8 mouse cellular contexts compared by ENCODE assay signal in the genomic region with DNA sequence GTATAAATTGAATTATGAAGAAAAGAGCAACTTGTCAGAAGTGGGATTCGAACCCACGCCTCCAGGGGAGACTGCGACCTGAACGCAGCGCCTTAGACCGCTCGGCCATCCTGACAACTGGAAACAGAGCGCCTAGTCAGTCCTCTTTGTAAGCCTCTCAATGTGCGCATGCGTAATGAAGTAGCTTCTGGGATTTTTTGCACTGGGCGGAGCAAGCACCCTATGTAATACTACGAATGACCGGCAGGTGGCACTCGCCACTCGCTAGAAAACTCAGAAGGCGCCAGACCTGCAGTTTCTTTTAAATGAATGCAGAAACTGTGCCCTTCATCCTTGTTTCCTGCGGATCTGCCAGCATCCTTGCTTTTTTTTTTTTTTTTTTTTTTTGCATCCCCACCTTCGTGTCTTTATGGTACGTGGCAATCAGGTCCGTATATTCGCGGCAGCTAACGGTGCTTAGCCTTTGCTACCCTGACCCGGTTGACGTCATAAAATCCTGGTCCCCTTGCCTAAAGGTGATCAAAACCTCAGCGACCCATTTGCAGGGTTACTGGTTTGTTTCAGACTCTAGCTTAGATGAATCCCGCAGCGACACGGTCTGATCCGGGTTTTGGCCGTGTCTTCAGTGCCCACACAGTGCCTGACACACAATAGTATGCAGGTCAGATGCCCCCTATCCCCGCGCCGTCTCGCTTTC. TPM values are rescaled to one million over a fixed set of nuclear protein-coding genes. Genes with fewer than 3 reads are reported as not detected.
DNase-seq lines count a peak whose midpoint lies in the region; ATAC-seq and TF ChIP-seq lines count a peak whose summit lies in the region.

No protein-coding gene starts in this region.

- H3K9ac ChIP-seq in CH12.LX (ENCODE audit: insufficient read depth, low read depth) = peak overlapping the region; percentile 86
- H3K9ac ChIP-seq in forebrain, embryonic 11.5 days (ENCODE audit: low read length) = peak overlapping the region; percentile 52
- peak overlapping the region; percentile 35; the same call in 1 of the 2 replicates for H3K9ac ChIP-seq in heart, postnatal 0 days (replicated peaks; ENCODE audit: low read depth, low read length)
- H3K9ac ChIP-seq in liver, embryonic 16.5 days (ENCODE audit: low read depth, low read length) = peak overlapping the region; percentile 71
- peak overlapping the region; percentile 74 for H3K9ac ChIP-seq in neural tube, embryonic 13.5 days

- peak; percentile 98 for TF ChIP-seq RAD21 in CH12.LX (IDR thresholded peaks at IDR 0.05; ENCODE audit: low read depth, low read length)

- WGBS in forebrain, embryonic 11.5 days = under 1% methylated on average over 35 of the region's 35 CpGs
- under 1% methylated on average over 35 of the region's 35 CpGs for WGBS in heart, postnatal 0 days
- WGBS in liver, embryonic 16.5 days (ENCODE audit: insufficient replicate concordance) = under 1% methylated on average over 35 of the region's 35 CpGs
- WGBS in neural tube, embryonic 13.5 days = under 1% methylated on average over 35 of the region's 35 CpGs

- no peaks in the 10 kb centered on the region for H3K27me3 ChIP-seq in CH12.LX (replicated peaks)
- H3K27me3 ChIP-seq in forebrain, embryonic 11.5 days (ENCODE audit: control insufficient read depth, insufficient read depth, low read length) = no peaks in the 10 kb centered on the region
- H3K27me3 ChIP-seq in heart, postnatal 0 days (ENCODE audit: control insufficient read depth, insufficient read depth, low read length) = no peaks in the 10 kb centered on the region
- no peaks in the 10 kb centered on the region for H3K27me3 ChIP-seq in liver, embryonic 16.5 days (ENCODE audit: control insufficient read depth, insufficient read depth, low read depth, low read length)
- H3K27me3 ChIP-seq in neural tube, embryonic 13.5 days = peaks cover 6% of the 10 kb centered on the region; the same call in 1 of the 2 replicates
- H3K27me3 ChIP-seq in testis, adult 2 months (ENCODE audit: control insufficient read depth, insufficient read depth, low read length) = no peaks in the 10 kb centered on the region

- no peaks in the 10 kb centered on the region for H3K9me3 ChIP-seq in CH12.LX (replicated peaks; ENCODE audit: low read length)
- H3K9me3 ChIP-seq in forebrain, embryonic 11.5 days (ENCODE audit: control insufficient read depth, low read length) = no peaks in the 10 kb centered on the region
- H3K9me3 ChIP-seq in heart, postnatal 0 days (replicated peaks; ENCODE audit: control insufficient read depth, low read length) = no peaks in the 10 kb centered on the region
- H3K9me3 ChIP-seq in liver, embryonic 16.5 days (replicated peaks; ENCODE audit: control insufficient read depth, low read length) = no peaks in the 10 kb centered on the region
- H3K9me3 ChIP-seq in neural tube, embryonic 13.5 days = no peaks in the 10 kb centered on the region

- no peaks in the 10 kb centered on the region for H3K79me2 ChIP-seq in CH12.LX (replicated peaks; ENCODE audit: control insufficient read depth, extremely low read depth, insufficient read depth, poor library complexity, severe bottlenecking)

- dilution Hi-C loops in CH12.LX (cut with MboI; ENCODE audit: extremely low pct_ligation_motif_present, extremely low pct_unique_long_range_greater_than_20kb, low sequenced_read_pairs) = no loop called here

- peaks cover 21 to 34% of the 10 kb centered on the region in 2 experiments for H3K4me1 ChIP-seq in CH12.LX (ENCODE audit: control insufficient read depth in 1 of 2, insufficient read depth in 2 of 2)
- no peaks in the 10 kb centered on the region for H3K4me1 ChIP-seq in forebrain, embryonic 11.5 days (replicated peaks; ENCODE audit: control insufficient read depth, insufficient read depth, low read length)
- H3K4me1 ChIP-seq in heart, postnatal 0 days (ENCODE audit: control insufficient read depth, insufficient read depth) = peaks cover 7% of the 10 kb centered on the region; the same call in 1 of the 2 replicates
- peaks cover 14% of the 10 kb centered on the region for H3K4me1 ChIP-seq in liver, embryonic 16.5 days (ENCODE audit: control insufficient read depth, low read depth, low read length)
- H3K4me1 ChIP-seq in neural tube, embryonic 13.5 days (replicated peaks) = no peaks in the 10 kb centered on the region
- peaks cover 12% of the 10 kb centered on the region for H3K4me1 ChIP-seq in testis, adult 2 months (ENCODE audit: control insufficient read depth, insufficient read depth, low read length)

- peak overlapping the region; percentile 94 for H3K27ac ChIP-seq in CH12.LX (ENCODE audit: insufficient read depth, low read depth)
- H3K27ac ChIP-seq in forebrain, embryonic 11.5 days (ENCODE audit: low read depth, low read length) = no peak overlapping the region
- no peak overlapping the region for H3K27ac ChIP-seq in heart, postnatal 0 days (ENCODE audit: low read depth)
- H3K27ac ChIP-seq in liver, embryonic 16.5 days (ENCODE audit: low read length) = peak overlapping the region; percentile 16; the same call in 1 of the 2 replicates
- peak overlapping the region; percentile 80 for H3K27ac ChIP-seq in neural tube, embryonic 13.5 days (replicated peaks)
- H3K27ac ChIP-seq in testis, adult 2 months (ENCODE audit: control insufficient read depth, insufficient read depth, low read depth, low read length) = no peak overlapping the region

- peak; percentile 90 for ATAC-seq in forebrain, embryonic 11.5 days (replicated peaks; ENCODE audit: low FRiP score)
- peak; percentile 88 for ATAC-seq in heart, postnatal 0 days (ENCODE audit: insufficient read depth, low read depth)
- ATAC-seq in liver, embryonic 16.5 days (ENCODE audit: low read depth) = peak; percentile 89
- ATAC-seq in neural tube, embryonic 13.5 days (ENCODE audit: low read depth) = peak; percentile 92

- peak overlapping the region; percentile 61 to 71 (median 67) for H3K4me3 ChIP-seq in CH12.LX (replicated peaks in 1 of 3; ENCODE audit: low read depth in 2 of 3, low read length in 2 of 3, poor library complexity in 1 of 3)
- H3K4me3 ChIP-seq in forebrain, embryonic 11.5 days (ENCODE audit: low read depth, low read length) = peak overlapping the region; percentile 47
- peak overlapping the region; percentile 49 for H3K4me3 ChIP-seq in heart, postnatal 0 days (ENCODE audit: low read depth, low read length)
- peak overlapping the region; percentile 67 for H3K4me3 ChIP-seq in liver, embryonic 16.5 days (ENCODE audit: low read depth, low read length)
- H3K4me3 ChIP-seq in neural tube, embryonic 13.5 days = peak overlapping the region; percentile 51
- H3K4me3 ChIP-seq in testis, adult 2 months (ENCODE audit: control insufficient read depth, low read depth, low read length) = peak overlapping the region; percentile 37

- H3K36me3 ChIP-seq in CH12.LX (replicated peaks in 1 of 2; ENCODE audit: control insufficient read depth in 1 of 2, insufficient read depth in 1 of 2, low read length in 1 of 2) = no peaks in the 10 kb centered on the region
- no peaks in the 10 kb centered on the region for H3K36me3 ChIP-seq in forebrain, embryonic 11.5 days (ENCODE audit: control insufficient read depth, insufficient read depth, low read length)
- no peaks in the 10 kb centered on the region for H3K36me3 ChIP-seq in heart, postnatal 0 days (replicated peaks; ENCODE audit: control insufficient read depth, insufficient read depth, low read length)
- no peaks in the 10 kb centered on the region for H3K36me3 ChIP-seq in liver, embryonic 16.5 days (ENCODE audit: control insufficient read depth, insufficient read depth)
- H3K36me3 ChIP-seq in neural tube, embryonic 13.5 days = no peaks in the 10 kb centered on the region
- H3K36me3 ChIP-seq in testis, adult 2 months (ENCODE audit: control insufficient read depth, insufficient read depth, low read length) = no peaks in the 10 kb centered on the region

- H3K4me2 ChIP-seq in CH12.LX (ENCODE audit: insufficient read depth, low read depth, poor library complexity, severe bottlenecking) = peak overlapping the region; percentile 40
- peak overlapping the region; percentile 60 for H3K4me2 ChIP-seq in forebrain, embryonic 11.5 days (ENCODE audit: low read depth, low read length, severe bottlenecking)
- H3K4me2 ChIP-seq in heart, postnatal 0 days (ENCODE audit: low read depth, low read length) = peak overlapping the region; percentile 71
- H3K4me2 ChIP-seq in liver, embryonic 16.5 days (ENCODE audit: low read depth, low read length) = peak overlapping the region; percentile 94
- H3K4me2 ChIP-seq in neural tube, embryonic 13.5 days = peak overlapping the region; percentile 60

- in situ Hi-C loops in CH12.LX (cut with MboI; ENCODE audit: low pct_ligation_motif_present, low pct_unique_long_range_greater_than_20kb, low sequenced_read_pairs) = loop anchor here (10.0 kb wide), 1 partner anchor 201 kb away; no protein-coding TSS in a partner anchor

- peak; percentile 97 for DNase-seq in CH12.LX (ENCODE audit: extremely low read depth)
- DNase-seq in c-Kit-positive CD71-positive TER-119-negative erythroid progenitor cells, embryonic 14.5 days (ENCODE audit: low read depth) = peak; percentile 97
- peak; percentile 99 for DNase-seq in forebrain, embryonic 11.5 days (ENCODE audit: low spot score)
- DNase-seq in heart, postnatal 0 days (ENCODE audit: low spot score) = peak; percentile 97
- peak; percentile 96 to 97 for DNase-seq in kidney, postnatal 4 days

- TF ChIP-seq POLR2A in CH12.LX (IDR thresholded peaks at IDR 0.05; ENCODE audit: low read depth, low read length) = peak; percentile 74
- TF ChIP-seq POLR2A in testis, adult 2 months (IDR thresholded peaks at IDR 0.05; ENCODE audit: control insufficient read depth, low read depth, low read length) = no peak

- TF ChIP-seq CTCF in CH12.LX (conservative IDR thresholded peaks at IDR 0.05 in 1 of 2, IDR thresholded peaks at IDR 0.05 in 1 of 2; ENCODE audit: low read depth in 2 of 2, low read length in 2 of 2) = peak; percentile 95 to 96
- peak; percentile 90 for TF ChIP-seq CTCF in heart, postnatal 0 days (IDR thresholded peaks at IDR 0.05; ENCODE audit: low read depth)
- TF ChIP-seq CTCF in testis, adult 2 months (IDR thresholded peaks at IDR 0.05; ENCODE audit: control insufficient read depth, insufficient read depth, insufficient replicate concordance, low read depth, low read length) = peak; percentile 90

- no peak for TF ChIP-seq EP300 in CH12.LX (IDR thresholded peaks at IDR 0.05; ENCODE audit: low read length)
- no peak for TF ChIP-seq EP300 in heart, postnatal 0 days (IDR thresholded peaks at IDR 0.05; ENCODE audit: low read depth)

RNA-seq across cellular contexts. Expression of gene Pllp, which starts 8.0 kb away (rescaled TPM):
- total RNA-seq in CH12.LX (2012; rRNA removed) = 25.9 and 29.5 TPM in 2 replicates
- 5.1 and 5.3 TPM in 2 replicates for total RNA-seq in CH12.LX (2014; rRNA removed)
- 3.7 and 6.1 TPM in 2 replicates for polyA plus RNA-seq in CH12.LX (2012; ENCODE audit: insufficient read length, low read depth)
- 0.60 and 0.96 TPM in 2 replicates for polyA plus RNA-seq in forebrain, embryonic 11.5 days (2014; fragmentation: Nextera tagmentation; extraction: Ambion mirVana)
- total RNA-seq in heart, postnatal 0 days (2014; rRNA removed; ENCODE audit: low replicate concordance) = 1.7 and 5.0 TPM in 2 replicates
- 0.21 and 0.36 TPM in 2 replicates for polyA plus RNA-seq in heart, postnatal 0 days (2015; fragmentation: Nextera tagmentation; extraction: Ambion mirVana)
- 0.42 and 0.96 TPM in 2 replicates for polyA plus RNA-seq in liver, embryonic 16.5 days (2015; fragmentation: Nextera tagmentation; extraction: Ambion mirVana)
- 1.0 and 2.1 TPM in 2 replicates for polyA plus RNA-seq in neural tube, embryonic 13.5 days (2015; fragmentation: Nextera tagmentation; extraction: Ambion mirVana)
- 0.65 and 2.8 TPM in 2 replicates for polyA plus RNA-seq in testis, adult 2 months (2012; rRNA removed)

RNA-seq across cellular contexts. Expression of gene Arl2bp, which starts 37.7 kb away (rescaled TPM):
- total RNA-seq in CH12.LX (2012; rRNA removed) (24.8 and 29.4 TPM in 2 replicates), CH12.LX (2014; rRNA removed) (71.2 and 85.1 TPM in 2 replicates)
- 107 and 114 TPM in 2 replicates for polyA plus RNA-seq in CH12.LX (2012; ENCODE audit: insufficient read length, low read depth)
- polyA plus RNA-seq in forebrain, embryonic 11.5 days (2014; fragmentation: Nextera tagmentation; extraction: Ambion mirVana) = 82.3 and 89.1 TPM in 2 replicates
- 160 and 223 TPM in 2 replicates for total RNA-seq in heart, postnatal 0 days (2014; rRNA removed; ENCODE audit: low replicate concordance)
- 110 and 125 TPM in 2 replicates for polyA plus RNA-seq in heart, postnatal 0 days (2015; fragmentation: Nextera tagmentation; extraction: Ambion mirVana)
- 19.0 and 19.5 TPM in 2 replicates for polyA plus RNA-seq in liver, embryonic 16.5 days (2015; fragmentation: Nextera tagmentation; extraction: Ambion mirVana)
- 219 and 224 TPM in 2 replicates for polyA plus RNA-seq in neural tube, embryonic 13.5 days (2015; fragmentation: Nextera tagmentation; extraction: Ambion mirVana)
- 407 and 443 TPM in 2 replicates for polyA plus RNA-seq in testis, adult 2 months (2012; rRNA removed)

RNA-seq across cellular contexts. Expression of gene Ccl22, which starts 41.3 kb away (rescaled TPM):
- total RNA-seq in CH12.LX (2012; rRNA removed) = 1,648 and 3,114 TPM in 2 replicates
- total RNA-seq in CH12.LX (2014; rRNA removed) = 1,111 and 1,396 TPM in 2 replicates
- 4,019 and 4,546 TPM in 2 replicates for polyA plus RNA-seq in CH12.LX (2012; ENCODE audit: insufficient read length, low read depth)
- polyA plus RNA-seq in forebrain, embryonic 11.5 days (2014; fragmentation: Nextera tagmentation; extraction: Ambion mirVana) = not detected in 2 replicates
- total RNA-seq in heart, postnatal 0 days (2014; rRNA removed; ENCODE audit: low replicate concordance) = 1.7 TPM in 1 of 2 replicates, not detected in the other
- not detected in 2 replicates for polyA plus RNA-seq in heart, postnatal 0 days (2015; fragmentation: Nextera tagmentation; extraction: Ambion mirVana)
- 0.27 and 0.37 TPM in 2 replicates for polyA plus RNA-seq in liver, embryonic 16.5 days (2015; fragmentation: Nextera tagmentation; extraction: Ambion mirVana)
- polyA plus RNA-seq in neural tube, embryonic 13.5 days (2015; fragmentation: Nextera tagmentation; extraction: Ambion mirVana) = not detected in 2 replicates
- polyA plus RNA-seq in testis, adult 2 months (2012; rRNA removed) = 9.5 and 10.1 TPM in 2 replicates

Comparison
In these comparisons a context has a peak if more than half of its experiments do, and no peak if none do; other contexts are left out.
1. H3K27ac ChIP-seq: peak in CH12.LX (single experiment), liver, embryonic 16.5 days (single experiment) and neural tube, embryonic 13.5 days (single experiment); none in forebrain, embryonic 11.5 days (single experiment), heart, postnatal 0 days (single experiment) and testis, adult 2 months (single experiment).
2. H3K4me2 ChIP-seq: peak in every context shown above with its lines; median percentile 94 in liver, embryonic 16.5 days; 71 in heart, postnatal 0 days; 60 in forebrain, embryonic 11.5 days; 60 in neural tube, embryonic 13.5 days; 40 in CH12.LX.
3. H3K9ac ChIP-seq: peak in every context shown above with its lines; median percentile 86 in CH12.LX; 74 in neural tube, embryonic 13.5 days; 71 in liver, embryonic 16.5 days; 52 in forebrain, embryonic 11.5 days; 35 in heart, postnatal 0 days.
4. RNA of gene Ccl22, which starts 41.3 kb away (polyA plus RNA-seq): 4,019 to 4,546 TPM in CH12.LX; 9.5 to 10.1 TPM in testis, adult 2 months, 0.27 to 0.37 TPM in liver, embryonic 16.5 days, not detected in neural tube, embryonic 13.5 days, not detected in heart, postnatal 0 days and not detected in forebrain, embryonic 11.5 days; every median in the first group is over 100 times any median in the second.
5. Peak in every context shown above with its lines, with median percentiles within 50 percentile points of each other: DNase-seq, H3K4me3 ChIP-seq, CTCF ChIP-seq and ATAC-seq.